Comparison of ENCODE assay signal across 26 mouse cellular contexts in the genomic region with DNA sequence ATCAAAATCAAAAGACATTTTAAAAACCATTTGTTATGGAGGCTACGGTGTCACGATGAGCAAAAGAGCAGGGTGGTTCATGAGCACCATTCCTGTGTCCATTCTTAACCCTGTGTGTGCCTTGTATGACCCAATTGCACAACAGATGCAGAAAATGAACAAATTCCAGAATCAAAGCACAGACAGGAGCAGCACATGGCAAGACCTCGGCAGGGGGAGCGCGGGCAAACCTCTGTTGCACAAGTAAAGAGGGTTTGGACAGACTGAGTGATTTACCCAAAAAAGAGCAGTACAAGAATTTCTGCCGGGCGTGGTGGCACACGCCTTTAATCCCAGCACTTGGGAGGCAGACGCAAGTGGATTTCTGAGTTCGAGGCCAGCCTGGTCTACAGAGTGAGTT.
"Had no signal": no experiment of that assay in that cellular context is flagged by ENCODE, and none has a peak within 500 bp of the region (broad histone marks: within the 10 kb centered on the region; RNA-seq: fewer than 3 reads in every experiment).

No protein-coding gene starts in this region.

- DNase-seq: gastrocnemius, postnatal 14 days; gastrocnemius, postnatal 36 days; heart, adult 18-20 months; heart, postnatal 14 days; heart, postnatal 36 days; kidney, adult 11 months; kidney, adult 2 months; kidney, adult 9 months; kidney, postnatal 14 days; kidney, postnatal 36 days; layer of hippocampus, adult 9-11 months; layer of hippocampus, postnatal 36 days; left cerebral cortex, postnatal 4 days had no signal

- H3K4me1 ChIP-seq: intestine, embryonic 15.5 days; liver, embryonic 12.5 days had no signal

- H3K9ac ChIP-seq: heart, embryonic 13.5 days; heart, embryonic 15.5 days; hindbrain, embryonic 13.5 days; hindbrain, embryonic 15.5 days; intestine, embryonic 15.5 days; kidney, embryonic 15.5 days; limb, embryonic 13.5 days; limb, embryonic 15.5 days; liver, embryonic 12.5 days; liver, embryonic 14.5 days had no signal

- H3K9me3 ChIP-seq: heart, embryonic 15.5 days; hindbrain, embryonic 15.5 days; intestine, embryonic 15.5 days; kidney, embryonic 15.5 days; liver, embryonic 12.5 days had no signal

- H3K36me3 ChIP-seq: heart, embryonic 13.5 days; heart, embryonic 15.5 days; hindbrain, embryonic 13.5 days; hindbrain, embryonic 15.5 days; intestine, embryonic 15.5 days; kidney, embryonic 15.5 days; limb, embryonic 13.5 days; limb, embryonic 15.5 days; liver, embryonic 12.5 days had no signal

- H3K4me3 ChIP-seq: heart, embryonic 13.5 days; heart, embryonic 15.5 days; hindbrain, embryonic 13.5 days; hindbrain, embryonic 15.5 days; intestine, embryonic 15.5 days; kidney, embryonic 15.5 days; limb, embryonic 13.5 days; limb, embryonic 15.5 days; liver, embryonic 12.5 days had no signal

- H3K27ac ChIP-seq: heart, embryonic 13.5 days; heart, embryonic 15.5 days; hindbrain, embryonic 13.5 days; hindbrain, embryonic 15.5 days; hindbrain, postnatal 0 days; intestine, embryonic 15.5 days; kidney, embryonic 15.5 days; kidney, postnatal 0 days; limb, embryonic 13.5 days; limb, embryonic 15.5 days; liver, embryonic 12.5 days; liver, embryonic 14.5 days had no signal

- H3K4me2 ChIP-seq: heart, embryonic 11.5 days; heart, embryonic 13.5 days; heart, embryonic 15.5 days; hindbrain, embryonic 13.5 days; hindbrain, embryonic 15.5 days; intestine, embryonic 15.5 days; kidney, embryonic 15.5 days; limb, embryonic 13.5 days; limb, embryonic 15.5 days; liver, embryonic 12.5 days had no signal

- H3K27me3 ChIP-seq: heart, embryonic 13.5 days; heart, embryonic 15.5 days; hindbrain, embryonic 13.5 days; hindbrain, embryonic 15.5 days; intestine, embryonic 15.5 days; kidney, embryonic 15.5 days; limb, embryonic 13.5 days; limb, embryonic 15.5 days; liver, embryonic 12.5 days had no signal

- ATAC-seq: hindbrain, postnatal 0 days; intestine, embryonic 15.5 days; liver, embryonic 12.5 days had no signal
